Mouse (Mus musculus) hindbrain, embryonic 12.5 days (tissue): ENCODE results near the gene Arfip1. TPM values are rescaled to one million over a fixed set of nuclear protein-coding genes. Genes with fewer than 3 reads are reported as not detected.

Source experiments
- ATAC-seq: fragments of 200-750 bp; cut with Nextera tagmentation; 2 replicates; pipeline ENCODE4 v1.8.0; 2017; ENCODE audit warnings: moderate TSS enrichment; ENCODE audit not compliant: low FRiP score
- H3K27ac ChIP-seq: fragments of 300-500 bp; sonication (generic); 2 replicates; pipeline ENCODE4 v1.5.1; 2016; ENCODE audit warnings: mild to moderate bottlenecking
- H3K27me3 ChIP-seq: fragments of 300-500 bp; sonication (generic); 2 replicates; pipeline ENCODE4 v1.6.1; 2016; ENCODE audit warnings: mild to moderate bottlenecking
- H3K36me3 ChIP-seq: fragments of 300-500 bp; sonication (generic); 2 replicates; pipeline ENCODE4 v1.6.1; 2016; ENCODE audit warnings: mild to moderate bottlenecking
- H3K4me1 ChIP-seq: fragments of 300-500 bp; sonication (generic); 2 replicates; pipeline ENCODE4 v1.6.1; 2016
- H3K4me2 ChIP-seq: fragments of 300-500 bp; sonication (generic); replicated peaks from 2 replicates; pipeline ENCODE4 v1.6.1; 2016; ENCODE audit warnings: mild to moderate bottlenecking
- H3K4me3 ChIP-seq: fragments of 300-500 bp; sonication (generic); 2 replicates; pipeline ENCODE4 v1.5.1; 2016; ENCODE audit warnings: mild to moderate bottlenecking
- H3K9ac ChIP-seq: fragments of 300-500 bp; sonication (generic); 2 replicates; pipeline ENCODE4 v1.6.1; 2016; ENCODE audit warnings: mild to moderate bottlenecking, moderate library complexity
- H3K9me3 ChIP-seq: fragments of 300-500 bp; sonication (generic); replicated peaks from 2 replicates; pipeline ENCODE4 v1.6.1; 2016; ENCODE audit warnings: mild to moderate bottlenecking
- WGBS: fragments of 180-500 bp; shearing (Covaris S2); methylation state at CpG from one replicate; pipeline ENCODE4 v1.1.7; 2016; 5-methylcytosine and 5-hydroxymethylcytosine counted together
- polyA plus RNA-seq: library from polyadenylated mRNA; unstranded; fragments of >200 nt; fragmentation: Nextera tagmentation; extraction: Ambion mirVana; gene quantifications from 2 replicates; pipeline ENCODE4 v1.2.1, GENCODE M21; 2016

Gene Arfip1
- polyA plus RNA-seq, 1 experiment from 2014 or later = 33.1 TPM

DNA sequence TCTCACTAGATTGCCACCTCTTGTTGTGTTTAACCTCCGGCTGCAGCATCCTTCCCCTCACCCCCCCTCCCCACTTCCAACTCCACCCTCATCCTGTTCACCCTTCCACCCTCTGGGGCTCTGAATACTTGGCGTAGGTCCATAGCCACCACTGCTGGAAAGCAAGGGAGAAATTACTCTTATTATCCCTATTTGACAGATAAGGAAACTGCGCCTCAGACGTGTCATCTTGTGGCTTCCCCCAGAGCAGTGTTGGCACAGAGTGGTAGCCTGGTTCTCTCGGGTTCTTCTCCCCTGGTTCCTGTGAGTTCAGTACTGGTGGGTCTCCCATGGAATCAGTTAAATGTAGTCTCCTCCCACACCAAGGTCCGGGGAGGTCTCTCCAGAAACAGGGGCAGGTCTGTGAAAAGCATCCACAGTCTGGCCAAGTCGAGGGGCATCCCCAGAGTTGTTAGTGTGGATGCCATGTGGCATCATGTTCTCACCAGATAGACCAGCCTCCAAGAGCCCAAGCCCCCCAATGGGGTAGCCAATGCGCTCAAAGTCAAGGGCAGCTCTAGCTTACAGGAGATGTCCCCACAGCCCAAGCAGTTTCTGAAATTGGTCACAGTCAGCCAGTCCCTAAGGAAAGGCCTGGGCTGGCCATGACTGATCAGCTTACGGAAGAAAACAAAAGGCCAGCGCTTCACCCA, 114.9 kb downstream of the Arfip1 start:
- WGBS = 68% methylated on average over 10 of the region's 10 CpGs
- no peak for ATAC-seq
- Histone ChIP-seq H3K4me2 (no peak overlapping the region), H3K27me3 (no peaks in the 10 kb centered on the region), H3K27ac (no peak overlapping the region), H3K4me3 (no peak overlapping the region), H3K9me3 (no peaks in the 10 kb centered on the region), H3K36me3 (no peaks in the 10 kb centered on the region), H3K4me1 (no peaks in the 10 kb centered on the region), H3K9ac (no peak overlapping the region)

DNA sequence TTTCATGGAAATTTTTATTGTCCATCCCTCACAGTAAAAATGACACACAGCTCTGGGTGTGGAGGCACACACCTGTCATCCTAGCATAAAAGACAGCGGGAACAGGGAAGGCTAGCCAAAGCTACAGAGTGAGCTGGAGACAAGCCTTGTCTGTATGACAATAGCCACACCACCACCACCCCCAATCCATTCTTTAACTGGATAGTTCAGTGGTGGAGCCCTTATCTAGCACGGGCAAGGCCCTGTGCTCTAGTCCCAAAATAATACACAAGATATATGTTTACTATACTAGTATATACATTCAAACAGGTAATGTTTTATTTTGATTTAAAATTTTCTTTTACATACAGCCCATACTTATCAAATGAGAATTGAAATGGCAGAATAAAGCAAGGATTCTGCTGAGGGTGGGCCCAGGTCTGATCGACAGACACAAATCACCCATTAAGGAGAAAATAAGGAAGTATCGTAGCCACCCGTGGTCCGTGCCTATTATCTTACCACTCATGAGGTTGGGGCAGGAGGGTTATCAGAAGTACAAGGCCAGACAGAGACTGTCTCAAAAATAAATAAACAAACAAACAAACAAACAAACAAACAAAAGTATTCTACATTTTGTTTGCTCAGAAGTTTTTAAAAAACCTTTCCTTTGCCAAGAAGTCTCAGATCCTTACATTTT, 116.5 kb downstream of the Arfip1 start:
- Histone ChIP-seq H3K9ac (no peak overlapping the region), H3K4me3 (no peak overlapping the region), H3K27me3 (no peaks in the 10 kb centered on the region), H3K4me2 (no peak overlapping the region), H3K4me1 (peaks cover 11% of the 10 kb centered on the region), H3K36me3 (no peaks in the 10 kb centered on the region), H3K27ac (no peak overlapping the region), H3K9me3 (no peaks in the 10 kb centered on the region)
- no peak for ATAC-seq
- 82% methylated on average over 6 of the region's 6 CpGs for WGBS

DNA sequence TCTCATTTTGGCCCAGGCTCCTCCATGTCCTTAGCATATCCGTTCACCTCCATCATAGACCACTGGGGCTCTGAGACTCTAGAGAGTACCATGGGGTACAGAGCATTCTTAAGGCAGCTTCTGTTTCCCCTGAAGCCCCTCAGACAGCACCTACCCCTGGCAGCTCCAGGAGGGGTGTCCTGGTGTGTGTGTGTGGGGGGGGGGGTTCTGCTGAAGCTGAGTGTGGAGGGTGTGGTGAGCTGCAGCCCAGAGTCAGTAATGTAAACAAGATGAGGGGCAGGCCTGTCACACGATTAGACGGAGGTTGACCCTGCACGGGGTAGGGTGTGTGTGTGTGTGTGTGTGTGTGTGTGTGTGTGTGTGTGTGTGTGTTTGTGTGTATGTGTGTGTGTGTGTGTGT, 120.7 kb downstream of the Arfip1 start:
- Histone ChIP-seq H3K4me3 (no peak overlapping the region), H3K27me3 (peaks cover 4% of the 10 kb centered on the region; the same call in 1 of the 2 replicates), H3K4me2 (no peak overlapping the region), H3K4me1 (peaks cover 18% of the 10 kb centered on the region), H3K9ac (no peak overlapping the region), H3K27ac (peak overlapping the region; percentile 30; the same call in 1 of the 2 replicates), H3K9me3 (no peaks in the 10 kb centered on the region), H3K36me3 (no peaks in the 10 kb centered on the region)
- WGBS = 60% methylated on average over 1 of the region's 4 CpGs
- no peak for ATAC-seq

DNA sequence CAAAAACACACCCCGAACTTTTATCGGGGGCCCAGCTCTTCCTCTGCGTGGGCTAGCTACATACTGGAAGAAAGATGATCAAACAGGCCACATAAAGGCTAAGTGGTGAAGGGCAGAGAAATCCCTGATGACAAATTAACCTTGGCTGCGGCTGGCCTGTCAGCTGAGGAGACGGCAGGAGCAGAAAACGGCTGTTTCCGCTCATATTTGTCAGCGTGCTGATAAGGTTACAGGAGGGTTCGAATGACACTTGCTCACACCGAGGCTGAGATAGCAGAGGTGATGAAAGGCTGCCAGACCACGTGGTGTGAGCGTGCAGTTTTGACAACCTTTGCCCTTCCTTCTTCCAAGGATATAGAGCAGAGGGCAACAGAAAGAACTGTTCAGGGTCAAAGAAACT, 121.5 kb downstream of the Arfip1 start:
- Histone ChIP-seq H3K4me1 (peaks cover 18% of the 10 kb centered on the region), H3K36me3 (no peaks in the 10 kb centered on the region), H3K9me3 (no peaks in the 10 kb centered on the region), H3K4me3 (no peak overlapping the region), H3K9ac (no peak overlapping the region), H3K4me2 (no peak overlapping the region), H3K27me3 (peaks cover 4% of the 10 kb centered on the region; the same call in 1 of the 2 replicates), H3K27ac (peak overlapping the region; percentile 30; the same call in 1 of the 2 replicates)
- ATAC-seq = no peak
- WGBS = 27% methylated on average over 12 of the region's 12 CpGs

DNA sequence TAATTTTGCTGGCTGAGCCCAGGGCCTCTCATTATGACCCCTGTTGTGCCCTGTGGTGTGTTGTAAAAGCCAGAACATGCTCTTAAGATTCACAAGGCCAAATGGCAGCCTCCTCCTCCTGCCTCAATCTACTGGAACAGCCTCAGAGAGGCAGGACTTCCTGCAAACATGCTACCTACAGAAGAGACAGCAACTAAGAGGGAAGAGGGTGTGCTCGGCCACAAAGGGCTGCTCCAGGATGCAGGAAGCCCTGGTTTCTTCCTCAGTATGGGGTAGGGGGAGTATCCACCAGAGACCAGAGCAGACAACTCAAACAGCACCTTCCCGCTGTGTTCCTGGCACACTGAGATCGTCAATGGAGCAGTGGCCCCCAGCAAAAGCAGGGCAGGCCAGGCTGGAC, 121.9 kb downstream of the Arfip1 start:
- no peak overlapping the region for H3K4me2 ChIP-seq
- no peaks in the 10 kb centered on the region for H3K36me3 ChIP-seq
- H3K27me3 ChIP-seq = peaks cover 4% of the 10 kb centered on the region; the same call in 1 of the 2 replicates
- no peak overlapping the region for H3K9ac ChIP-seq
- no peaks in the 10 kb centered on the region for H3K9me3 ChIP-seq
- H3K4me3 ChIP-seq = no peak overlapping the region
- peaks cover 18% of the 10 kb centered on the region for H3K4me1 ChIP-seq
- no peak for ATAC-seq
- 32% methylated on average over 3 of the region's 3 CpGs for WGBS
- H3K27ac ChIP-seq = no peak overlapping the region

DNA sequence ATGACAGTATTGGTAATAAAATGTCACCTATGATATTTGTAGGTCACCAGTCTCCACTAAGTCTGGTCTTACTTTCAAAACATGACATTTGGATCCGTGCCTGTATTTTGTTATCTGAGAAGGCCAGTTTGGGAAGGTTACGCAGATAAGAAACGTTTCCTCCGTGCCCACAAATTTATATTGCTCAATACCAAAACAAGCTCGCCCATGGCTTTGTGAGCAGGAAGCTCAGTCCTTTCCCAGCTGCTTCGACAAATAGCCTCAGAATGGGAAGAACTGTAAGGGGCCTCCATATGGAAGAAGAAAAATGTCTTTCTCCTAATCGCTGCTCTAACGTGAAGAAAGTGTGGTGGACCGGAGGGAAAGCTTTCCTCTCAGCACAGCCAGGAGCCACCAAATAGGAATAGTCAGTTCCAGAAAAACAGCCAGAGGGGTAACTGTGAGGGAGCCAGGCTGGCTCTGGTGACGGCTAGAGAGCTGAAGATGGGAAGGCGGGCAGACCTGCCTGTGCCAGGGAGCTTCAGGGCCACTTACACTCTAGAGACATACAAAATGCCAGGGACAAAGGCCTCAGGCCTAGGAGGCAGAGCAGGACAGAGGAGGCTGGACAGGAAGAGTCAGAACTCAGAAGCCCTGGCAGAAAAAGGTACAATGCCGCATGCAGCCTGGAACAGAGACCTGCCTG, 126.5 kb downstream of the Arfip1 start:
- Histone ChIP-seq H3K9ac (no peak overlapping the region), H3K27me3 (peaks cover 4% of the 10 kb centered on the region; the same call in 1 of the 2 replicates), H3K9me3 (no peaks in the 10 kb centered on the region), H3K4me2 (no peak overlapping the region), H3K4me3 (no peak overlapping the region), H3K27ac (no peak overlapping the region), H3K36me3 (no peaks in the 10 kb centered on the region), H3K4me1 (peaks cover 6% of the 10 kb centered on the region)
- ATAC-seq = no peak
- 82% methylated on average over 12 of the region's 12 CpGs for WGBS

DNA sequence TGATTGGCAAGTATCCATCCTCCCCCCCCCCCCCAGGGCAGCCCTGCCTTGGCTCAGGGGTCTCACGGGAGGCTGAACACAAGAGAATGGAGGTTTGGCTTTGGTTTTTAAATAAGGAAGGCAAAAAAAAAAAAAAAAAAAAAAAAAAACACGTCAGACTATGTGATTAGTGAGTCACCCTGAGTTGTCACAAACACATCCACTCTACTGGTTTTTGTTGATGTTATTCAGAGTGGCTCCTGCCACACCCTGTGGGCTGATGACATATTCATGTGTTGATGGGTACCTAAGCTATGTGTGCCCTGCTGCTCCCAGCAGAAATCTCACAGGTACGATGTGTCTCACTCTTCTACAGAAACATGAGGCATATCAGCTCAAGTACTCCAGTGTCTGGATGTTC, 131.8 kb downstream of the Arfip1 start:
- no peak overlapping the region for H3K4me2 ChIP-seq
- H3K4me3 ChIP-seq = no peak overlapping the region
- peaks cover 9% of the 10 kb centered on the region for H3K4me1 ChIP-seq
- H3K9me3 ChIP-seq = no peaks in the 10 kb centered on the region
- no peaks in the 10 kb centered on the region for H3K36me3 ChIP-seq
- H3K9ac ChIP-seq = no peak overlapping the region
- WGBS = 66% methylated on average over 3 of the region's 3 CpGs
- H3K27ac ChIP-seq = no peak overlapping the region
- ATAC-seq = no peak
- H3K27me3 ChIP-seq = peaks cover 7% of the 10 kb centered on the region; the same call in 1 of the 2 replicates

DNA sequence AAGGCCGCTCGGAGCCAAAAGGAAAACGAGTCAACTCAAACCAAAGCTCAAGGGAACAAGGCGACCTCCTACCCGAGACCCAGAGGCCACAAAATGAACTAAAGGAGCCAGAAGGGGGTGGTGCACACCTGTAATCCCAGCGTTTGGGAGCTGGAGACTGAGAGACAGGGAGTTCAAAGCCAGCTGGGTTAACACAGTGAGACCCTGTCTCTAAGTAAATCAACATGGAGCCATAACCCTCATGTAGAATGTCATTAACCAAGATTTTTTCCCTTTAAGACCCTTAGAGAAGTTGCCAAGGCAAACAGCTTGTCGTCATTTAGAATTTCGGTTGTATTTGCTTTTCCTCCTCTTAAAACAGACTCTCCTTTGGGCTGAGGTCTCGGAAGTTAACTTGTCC, 133.4 kb downstream of the Arfip1 start:
- Histone ChIP-seq H3K27me3 (peaks cover 7% of the 10 kb centered on the region; the same call in 1 of the 2 replicates), H3K4me2 (no peak overlapping the region), H3K9me3 (no peaks in the 10 kb centered on the region), H3K4me3 (no peak overlapping the region), H3K4me1 (peaks cover 9% of the 10 kb centered on the region), H3K9ac (no peak overlapping the region), H3K36me3 (no peaks in the 10 kb centered on the region), H3K27ac (no peak overlapping the region)
- ATAC-seq = no peak
- 74% methylated on average over 9 of the region's 9 CpGs for WGBS

DNA sequence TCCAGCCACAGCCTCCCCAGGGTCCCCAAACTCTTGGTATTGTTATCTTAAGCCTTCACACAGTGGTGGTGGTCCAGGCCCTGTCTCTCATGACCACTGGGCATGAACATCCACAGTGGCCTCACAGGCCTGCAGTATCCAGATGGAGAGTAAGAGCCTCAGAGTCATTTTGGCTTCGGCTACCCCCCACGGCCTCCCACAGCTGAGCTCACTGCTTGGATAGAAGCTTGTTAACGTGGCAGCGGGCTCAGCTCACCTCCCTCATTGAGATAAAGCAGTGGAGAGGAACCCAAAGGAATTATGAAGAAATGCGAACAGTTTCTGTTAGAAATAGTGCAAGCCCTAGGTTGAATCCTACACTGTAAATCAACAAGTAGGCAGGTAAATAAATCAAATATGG, 134.6 kb downstream of the Arfip1 start:
- Histone ChIP-seq H3K9ac (no peak overlapping the region), H3K27ac (no peak overlapping the region; the same call in 1 of the 2 replicates), H3K4me3 (no peak overlapping the region), H3K27me3 (peaks cover 7% of the 10 kb centered on the region; the same call in 1 of the 2 replicates), H3K4me2 (no peak overlapping the region), H3K36me3 (no peaks in the 10 kb centered on the region), H3K4me1 (peaks cover 9% of the 10 kb centered on the region), H3K9me3 (no peaks in the 10 kb centered on the region)
- WGBS = 63% methylated on average over 5 of the region's 5 CpGs
- ATAC-seq = no peak

Other genes with a start within 250 kb of the Arfip1 start
- 5.8 and 6.0 TPM in 2 replicates for gene Fhdc1, start 102.2 kb downstream of the Arfip1 start, polyA plus RNA-seq
- 0.20 TPM in 1 of 2 replicates, not detected in the other for gene Tigd4, start 10.9 kb upstream of the Arfip1 start, polyA plus RNA-seq
- 0.44 and 1.1 TPM in 2 replicates for gene Tmem154, start 83.6 kb upstream of the Arfip1 start, polyA plus RNA-seq
- 20.6 and 21.5 TPM in 2 replicates for gene Fbxw7, start 232.6 kb upstream of the Arfip1 start, polyA plus RNA-seq